In the genomic region with DNA sequence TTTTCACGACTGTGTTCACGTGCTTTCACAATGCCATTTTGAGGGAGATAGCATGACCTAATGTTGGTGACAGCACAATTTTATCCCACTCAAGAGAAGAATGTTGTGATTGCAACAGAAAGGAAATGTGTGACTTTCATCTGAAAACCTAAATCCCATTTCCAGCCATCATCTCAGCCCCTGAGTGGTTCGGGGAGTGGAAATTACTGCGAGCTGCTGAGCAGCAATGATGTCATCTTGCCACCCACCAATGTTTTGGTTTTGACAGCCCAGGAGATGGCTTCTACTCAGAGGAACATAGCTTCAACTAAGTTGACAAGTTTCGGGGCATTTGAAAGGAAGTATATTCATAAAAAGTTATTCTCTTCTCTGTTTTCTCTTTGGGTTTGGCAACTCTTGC, we compare ENCODE assay signal across 15 mouse cellular contexts.
"Had no signal": no experiment of that assay in that cellular context is flagged by ENCODE, and none has a peak within 500 bp of the region (broad histone marks: within the 10 kb centered on the region; RNA-seq: fewer than 3 reads in every experiment).

No protein-coding gene starts in this region.

- H3K4me2 ChIP-seq: lung, embryonic 15.5 days; midbrain, embryonic 11.5 days; midbrain, embryonic 13.5 days; midbrain, embryonic 15.5 days; neural tube, embryonic 12.5 days; stomach, embryonic 15.5 days had no signal

- H3K4me1 ChIP-seq: lung, embryonic 15.5 days; midbrain, embryonic 13.5 days; midbrain, embryonic 15.5 days; neural tube, embryonic 12.5 days; stomach, embryonic 15.5 days had no signal

- H3K4me3 ChIP-seq: lung, embryonic 15.5 days; megakaryocyte, embryonic 14.5 days; midbrain, embryonic 13.5 days; midbrain, embryonic 15.5 days; neural tube, embryonic 12.5 days; stomach, embryonic 15.5 days had no signal

- DNase-seq: lung, adult 2 months; lung, postnatal 10 days; right cerebral cortex, postnatal 14 days; thymus, adult 2 months; thymus, postnatal 25 days; thymus, postnatal 4 days had no signal

- H3K36me3 ChIP-seq: lung, embryonic 15.5 days; midbrain, embryonic 13.5 days; midbrain, embryonic 15.5 days; neural tube, embryonic 12.5 days; stomach, embryonic 15.5 days had no signal

- ATAC-seq: midbrain, embryonic 13.5 days; midbrain, embryonic 15.5 days had no signal

- H3K27ac ChIP-seq: lung, embryonic 15.5 days; macrophage; midbrain, embryonic 13.5 days; midbrain, embryonic 15.5 days; neural tube, embryonic 12.5 days; stomach, embryonic 15.5 days; stomach, postnatal 0 days had no signal

- H3K27me3 ChIP-seq: lung, embryonic 15.5 days; midbrain, embryonic 13.5 days; midbrain, embryonic 15.5 days; neural tube, embryonic 12.5 days; stomach, embryonic 15.5 days had no signal

- H3K9ac ChIP-seq: lung, embryonic 15.5 days; midbrain, embryonic 13.5 days; midbrain, embryonic 15.5 days; neural tube, embryonic 12.5 days; stomach, embryonic 15.5 days had no signal

- H3K9me3 ChIP-seq: lung, embryonic 15.5 days; midbrain, embryonic 13.5 days; midbrain, embryonic 15.5 days; neural tube, embryonic 12.5 days; stomach, embryonic 15.5 days had no signal
